Mouse (Mus musculus) megakaryocyte, embryonic 14.5 days (primary cell): ENCODE measurements around the gene Axdnd1. TPM values are rescaled to one million over a fixed set of nuclear protein-coding genes. Genes with fewer than 3 reads are reported as not detected.

Experiments used
- H3K27me3 ChIP-seq: replicated peaks from 2 replicates; pipeline ENCODE3; 2012; ENCODE audit warnings: inconsistent platforms
- H3K36me3 ChIP-seq: replicated peaks from 2 replicates; pipeline ENCODE3; 2012; ENCODE audit warnings: low read length, inconsistent platforms, mixed read lengths
- H3K4me1 ChIP-seq: 2 replicates; pipeline ENCODE4 v1.6.1; 2012; ENCODE audit warnings: inconsistent platforms
- H3K4me3 ChIP-seq: replicated peaks from 2 replicates; pipeline ENCODE3; 2012; ENCODE audit warnings: moderate library complexity, mild to moderate bottlenecking, inconsistent platforms
- H3K9me3 ChIP-seq: 2 replicates; pipeline ENCODE4 v1.6.1; 2012; ENCODE audit warnings: inconsistent platforms
- FLI1 ChIP-seq: IDR thresholded peaks from 2 replicates; pipeline ENCODE4 v1.6.1; 2012; ENCODE audit warnings: low read length, inconsistent platforms, mixed read lengths
- GATA1 ChIP-seq: IDR thresholded peaks from 3 replicates; pipeline ENCODE4 v1.6.1; 2012; ENCODE audit warnings: mixed read lengths, low read length, inconsistent platforms, borderline replicate concordance
- polyA plus RNA-seq: library from polyadenylated mRNA; stranded (reverse); fragments of >175 nt; gene quantifications from 2 replicates; pipeline ENCODE4 v1.2.3, GENCODE M21; 2012; ENCODE audit warnings: low replicate concordance; ENCODE audit not compliant: insufficient read depth

Gene Axdnd1
- polyA plus RNA-seq, 1 experiment: not detected

DNA sequence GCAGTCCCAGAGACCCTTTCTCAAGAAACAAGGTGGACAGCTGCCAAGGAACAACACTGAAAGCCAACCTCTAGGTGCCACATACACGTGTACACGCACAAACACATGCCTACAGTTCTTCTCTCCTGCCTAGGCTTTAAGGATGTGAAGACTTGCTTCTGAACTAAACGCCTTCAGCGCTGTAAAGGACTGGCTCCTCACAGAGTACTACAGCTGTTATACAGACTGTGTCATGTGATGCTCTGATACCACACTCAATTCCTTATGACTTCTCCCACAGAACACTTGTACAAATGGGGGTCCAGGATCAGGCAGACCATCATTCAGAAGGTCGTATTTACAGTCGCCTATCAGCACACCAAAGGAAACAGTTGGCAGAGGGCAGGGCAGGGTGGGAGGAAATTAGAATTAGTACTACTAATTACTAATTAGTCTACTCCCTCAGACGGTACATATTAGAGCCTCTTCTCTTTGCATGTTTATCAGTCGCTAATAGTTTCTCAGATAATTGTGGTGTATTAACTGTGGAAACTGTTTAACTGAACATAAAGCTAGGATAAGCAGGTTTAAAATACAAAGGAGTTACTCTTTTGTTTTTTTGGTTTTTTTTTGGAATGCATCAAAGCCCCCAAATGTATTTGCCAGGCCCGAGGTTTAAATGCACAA lies 132.3 kb downstream of the Axdnd1 start:
- Histone ChIP-seq H3K9me3 (no peaks in the 10 kb centered on the region), H3K4me3 (no peak overlapping the region), H3K27me3 (peaks cover 4% of the 10 kb centered on the region), H3K4me1 (peaks cover 21% of the 10 kb centered on the region), H3K36me3 (no peaks in the 10 kb centered on the region)
- TF ChIP-seq FLI1: no peak
- no peak for TF ChIP-seq GATA1

DNA sequence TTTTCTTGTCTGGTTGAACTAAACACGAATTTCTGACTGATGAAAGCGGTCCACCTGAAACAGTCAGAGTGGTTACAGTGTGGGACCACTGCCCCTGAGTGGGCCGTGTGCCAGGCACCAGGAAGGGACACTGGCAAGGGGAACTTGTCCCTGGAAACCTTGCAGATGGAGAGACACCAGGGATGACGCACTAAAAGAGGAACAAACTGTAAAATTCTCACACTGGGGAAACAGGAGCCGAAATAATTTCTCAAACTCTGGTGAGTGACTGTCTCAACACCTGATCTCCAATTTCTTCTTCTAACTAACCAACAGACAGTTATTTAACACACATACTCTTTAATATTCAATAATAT lies 135.4 kb downstream of the Axdnd1 start:
- no peak for TF ChIP-seq GATA1
- TF ChIP-seq FLI1: no peak
- Histone ChIP-seq H3K27me3 (peaks cover 2% of the 10 kb centered on the region), H3K36me3 (no peaks in the 10 kb centered on the region), H3K4me1 (peaks cover 13% of the 10 kb centered on the region), H3K9me3 (no peaks in the 10 kb centered on the region), H3K4me3 (no peak overlapping the region)

- Histone ChIP-seq H3K27me3 (peaks cover 5% of the 10 kb centered on the region), H3K4me3 (no peak overlapping the region), H3K36me3 (no peaks in the 10 kb centered on the region), H3K9me3 (no peaks in the 10 kb centered on the region), H3K4me1 (peaks cover 13% of the 10 kb centered on the region)
- no peak for TF ChIP-seq FLI1
- TF ChIP-seq GATA1: no peak
Measured at GRCm38 (mm10) chr1:156284851-156285540, 136.0 kb downstream of the Axdnd1 start.

DNA sequence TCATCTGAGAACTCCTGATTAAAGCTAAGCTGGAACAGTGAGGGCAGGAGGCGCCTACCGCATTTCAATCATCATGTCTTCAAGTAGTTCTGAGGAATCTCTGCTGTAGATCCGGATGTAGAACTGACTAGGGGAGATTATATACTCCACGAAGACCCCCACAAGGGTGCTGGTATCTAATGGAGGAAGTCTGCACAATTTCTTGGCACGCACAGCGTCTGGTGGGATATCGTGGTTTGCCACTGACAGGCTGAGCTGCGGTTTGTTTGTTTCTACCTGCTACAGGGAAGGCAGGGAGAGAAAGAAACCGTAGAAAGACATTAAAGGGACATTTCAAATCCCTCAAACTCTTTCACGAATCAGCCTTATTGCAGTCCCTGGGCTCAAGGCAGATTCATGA lies 136.8 kb downstream of the Axdnd1 start:
- Histone ChIP-seq H3K4me1 (peaks cover 13% of the 10 kb centered on the region), H3K27me3 (peaks cover 10% of the 10 kb centered on the region), H3K36me3 (no peaks in the 10 kb centered on the region), H3K4me3 (no peak overlapping the region), H3K9me3 (no peaks in the 10 kb centered on the region)
- TF ChIP-seq FLI1 (no peak), GATA1 (no peak)

- peaks cover 11% of the 10 kb centered on the region for H3K4me1 ChIP-seq
- H3K36me3 ChIP-seq: no peaks in the 10 kb centered on the region
- H3K4me3 ChIP-seq: no peak overlapping the region
- TF ChIP-seq GATA1: no peak
- H3K27me3 ChIP-seq: peaks cover 11% of the 10 kb centered on the region
- H3K9me3 ChIP-seq: no peaks in the 10 kb centered on the region
Measured at GRCm38 (mm10) chr1:156280131-156280530, 140.8 kb downstream of the Axdnd1 start.

DNA sequence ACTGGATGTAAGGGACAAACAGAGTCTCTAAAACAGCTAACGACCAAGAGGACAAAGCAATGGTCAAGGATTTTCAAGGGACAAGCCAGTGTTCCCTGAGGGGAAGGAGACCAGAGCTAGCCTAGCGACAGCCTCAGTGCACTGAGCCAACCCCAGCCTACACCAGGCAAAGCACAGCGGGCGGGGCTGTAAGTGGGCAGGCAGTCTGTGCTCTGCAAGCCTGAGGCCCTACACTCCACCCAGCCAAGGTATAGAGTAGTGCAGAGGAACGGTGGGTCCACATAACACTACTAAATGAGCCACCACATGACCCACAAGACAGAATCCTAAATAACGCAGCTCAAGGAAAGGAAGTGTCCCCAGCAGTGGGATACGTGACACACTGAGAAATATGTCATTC lies 147.3 kb downstream of the Axdnd1 start:
- TF ChIP-seq FLI1 (no peak), GATA1 (no peak)
- H3K36me3 ChIP-seq: no peaks in the 10 kb centered on the region
- H3K9me3 ChIP-seq: no peaks in the 10 kb centered on the region
- H3K4me1 ChIP-seq: peaks cover 3% of the 10 kb centered on the region; the same call in 1 of the 2 replicates
- H3K27me3 ChIP-seq: peaks cover 9% of the 10 kb centered on the region
- no peak overlapping the region for H3K4me3 ChIP-seq

Other genes starting within 250 kb of the Axdnd1 start
- gene Fam163a, start 216.1 kb downstream of the Axdnd1 start, polyA plus RNA-seq: 0.56 and 0.87 TPM in 2 replicates
- not detected in 2 replicates for gene Tdrd5, start 117.5 kb downstream of the Axdnd1 start, polyA plus RNA-seq
- 0.27 TPM in 1 of 2 replicates, not detected in the other for gene Nphs2, start 110.4 kb downstream of the Axdnd1 start, polyA plus RNA-seq
- gene Gm2000, start 55.1 kb downstream of the Axdnd1 start, polyA plus RNA-seq: 95.0 and 1,003 TPM in 2 replicates
- gene Soat1, start 53.2 kb upstream of the Axdnd1 start, polyA plus RNA-seq: 23.7 TPM in 1 of 2 replicates, not detected in the other
- 1.2 and 1.8 TPM in 2 replicates for gene Gm10031, start 102.9 kb upstream of the Axdnd1 start, polyA plus RNA-seq
- 5.0 and 5.8 TPM in 2 replicates for gene Abl2, start 137.6 kb upstream of the Axdnd1 start, polyA plus RNA-seq